Mouse (Mus musculus) bone marrow macrophage, adult 2 months (primary cell): ENCODE measurements around the gene Tenm4. TPM values are rescaled to one million over a fixed set of nuclear protein-coding genes. Genes with fewer than 3 reads are reported as not detected.

Source experiments
- H3K27ac ChIP-seq: 2 replicates; pipeline ENCODE4 v1.5.1; 2012; ENCODE audit warnings: low read depth, low read length; ENCODE audit not compliant: insufficient read depth
- H3K4me1 ChIP-seq: 2 replicates; pipeline ENCODE4 v1.6.1; 2012; ENCODE audit warnings: low read length; ENCODE audit not compliant: control insufficient read depth, insufficient read depth
- H3K4me3 ChIP-seq: 2 replicates; pipeline ENCODE4 v1.5.1; 2012; ENCODE audit warnings: mild to moderate bottlenecking, low read length, moderate library complexity; ENCODE audit not compliant: insufficient read depth
- CTCF ChIP-seq: IDR thresholded peaks from 2 replicates; pipeline ENCODE4 v1.5.1; 2012; ENCODE audit warnings: low read depth, mild to moderate bottlenecking, low read length, moderate library complexity
- POLR2A ChIP-seq: IDR thresholded peaks from 2 replicates; pipeline ENCODE4 v1.6.1; 2012; ENCODE audit warnings: mild to moderate bottlenecking, low read depth, low read length, borderline replicate concordance
- polyA plus RNA-seq: library from polyadenylated mRNA; stranded (reverse); fragments of >200 nt; gene quantifications from 2 replicates; pipeline ENCODE4 v1.2.4, GENCODE M21; 2012; ENCODE audit not compliant: missing spikeins, insufficient read depth, insufficient read length

Gene Tenm4
- polyA plus RNA-seq, 1 experiment = not detected

GRCm38 (mm10) chr7:96308106-96308505 lies 137.1 kb downstream of the Tenm4 start:
- Histone ChIP-seq H3K27ac (no peak overlapping the region), H3K4me3 (no peak overlapping the region), H3K4me1 (no peaks in the 10 kb centered on the region)
- TF ChIP-seq CTCF = no peak
- TF ChIP-seq POLR2A = no peak

- H3K27ac ChIP-seq = no peak overlapping the region
- TF ChIP-seq CTCF = no peak
- no peak for TF ChIP-seq POLR2A
- H3K4me1 ChIP-seq = no peaks in the 10 kb centered on the region
- no peak overlapping the region for H3K4me3 ChIP-seq
These were observed 158.3 kb downstream of the Tenm4 start for GRCm38 (mm10) chr7:96329343-96329742.

- Histone ChIP-seq H3K27ac (no peak overlapping the region), H3K4me3 (no peak overlapping the region), H3K4me1 (no peaks in the 10 kb centered on the region)
- no peak for TF ChIP-seq CTCF
- no peak for TF ChIP-seq POLR2A
These were observed 160.1 kb downstream of the Tenm4 start for GRCm38 (mm10) chr7:96331186-96331585.

- Histone ChIP-seq H3K27ac (no peak overlapping the region), H3K4me1 (no peaks in the 10 kb centered on the region), H3K4me3 (no peak overlapping the region)
- TF ChIP-seq POLR2A (no peak), CTCF (no peak)
These were observed 163.3 kb downstream of the Tenm4 start for GRCm38 (mm10) chr7:96334361-96334760.

- no peak overlapping the region for H3K4me3 ChIP-seq
- TF ChIP-seq CTCF (no peak), POLR2A (no peak)
- H3K4me1 ChIP-seq = no peaks in the 10 kb centered on the region
- no peak overlapping the region for H3K27ac ChIP-seq
These were observed 165.3 kb downstream of the Tenm4 start for GRCm38 (mm10) chr7:96336376-96336775.

- H3K27ac ChIP-seq = no peak overlapping the region
- TF ChIP-seq POLR2A (no peak), CTCF (no peak)
- no peak overlapping the region for H3K4me3 ChIP-seq
- H3K4me1 ChIP-seq = no peaks in the 10 kb centered on the region
These were observed 169.8 kb downstream of the Tenm4 start for GRCm38 (mm10) chr7:96340826-96341225.

- no peaks in the 10 kb centered on the region for H3K4me1 ChIP-seq
- no peak overlapping the region for H3K4me3 ChIP-seq
- H3K27ac ChIP-seq = no peak overlapping the region
- TF ChIP-seq CTCF = no peak
- TF ChIP-seq POLR2A = no peak
These were observed 170.4 kb downstream of the Tenm4 start for GRCm38 (mm10) chr7:96341479-96341878.

- Histone ChIP-seq H3K4me3 (no peak overlapping the region), H3K4me1 (no peaks in the 10 kb centered on the region), H3K27ac (no peak overlapping the region)
- TF ChIP-seq POLR2A = no peak
- TF ChIP-seq CTCF = no peak
These were observed 171.9 kb downstream of the Tenm4 start for GRCm38 (mm10) chr7:96342996-96343395.

- Histone ChIP-seq H3K27ac (no peak overlapping the region), H3K4me1 (no peaks in the 10 kb centered on the region), H3K4me3 (no peak overlapping the region)
- TF ChIP-seq POLR2A (no peak), CTCF (no peak)
These were observed 172.6 kb downstream of the Tenm4 start for GRCm38 (mm10) chr7:96343667-96344066.

- TF ChIP-seq POLR2A = no peak
- TF ChIP-seq CTCF = no peak
- Histone ChIP-seq H3K4me1 (no peaks in the 10 kb centered on the region), H3K4me3 (no peak overlapping the region)
These were observed 181.6 kb downstream of the Tenm4 start for GRCm38 (mm10) chr7:96352671-96353070.

GRCm38 (mm10) chr7:96356285-96356811 lies 185.3 kb downstream of the Tenm4 start:
- TF ChIP-seq POLR2A (no peak), CTCF (no peak)
- Histone ChIP-seq H3K27ac (no peak overlapping the region), H3K4me1 (no peaks in the 10 kb centered on the region), H3K4me3 (no peak overlapping the region)

More at GRCm38 (mm10) chr7:96352671-96353070, 181.6 kb downstream of the Tenm4 start:
- no peak overlapping the region for H3K27ac ChIP-seq
